Mouse (Mus musculus) cerebellum, adult 2 months (tissue): ENCODE measurements around the gene Dpy19l3. TPM values are rescaled to one million over a fixed set of nuclear protein-coding genes. Genes with fewer than 3 reads are reported as not detected.
A peak's percentile ranks its signal among the peaks of the same experiment; 100 is the strongest.

Source experiments
- DNase-seq, 2 experiments: peaks; one replicate each; pipeline ENCODE4 v3.0.0; 2021
- H3K27ac ChIP-seq: fragments of 200-500 bp; 2 replicates; pipeline ENCODE4 v1.5.1; 2012; ENCODE audit warnings: low read length, control low read depth, inconsistent platforms; ENCODE audit not compliant: insufficient read depth
- H3K27me3 ChIP-seq: fragments of 200-500 bp; 2 replicates; pipeline ENCODE4 v1.6.1; 2012; ENCODE audit warnings: inconsistent platforms, mild to moderate bottlenecking, low read length, moderate library complexity; ENCODE audit not compliant: control insufficient read depth, insufficient read depth
- H3K4me1 ChIP-seq: fragments of 200-500 bp; 2 replicates; pipeline ENCODE4 v1.6.1; 2011; ENCODE audit warnings: low read length; ENCODE audit not compliant: control insufficient read depth, insufficient read depth
- H3K4me3 ChIP-seq: fragments of 200-500 bp; replicated peaks from 2 replicates; pipeline ENCODE3; 2011; ENCODE audit warnings: mild to moderate bottlenecking, low read depth, low read length, control low read depth; ENCODE audit not compliant: insufficient read depth
- CTCF ChIP-seq: fragments of 200-500 bp; IDR thresholded peaks from 2 replicates; pipeline ENCODE4 v1.5.1; 2011; ENCODE audit warnings: low read depth, mild to moderate bottlenecking, control low read depth, low read length, moderate library complexity, borderline replicate concordance; ENCODE audit not compliant: insufficient read depth
- POLR2A ChIP-seq: fragments of 200-500 bp; IDR thresholded peaks from 2 replicates; pipeline ENCODE4 v1.6.1; 2011; ENCODE audit warnings: low read length, control low read depth, borderline replicate concordance; ENCODE audit not compliant: insufficient read depth
- WGBS: fragments of 180-500 bp; shearing (Covaris S2); methylation state at CpG from one replicate; pipeline ENCODE4 v1.1.7; 2018; 5-methylcytosine and 5-hydroxymethylcytosine counted together
- polyA plus RNA-seq: library from polyadenylated mRNA; depleted of rRNA; stranded (reverse); fragments of >200 nt; gene quantifications from 2 replicates; pipeline ENCODE4 v1.2.3, GENCODE M21; 2012

Dpy19l3 gene
- polyA plus RNA-seq, 1 experiment = 25.5 TPM

GRCm38 (mm10) chr7:35683409-35684122 is 70.7 kb downstream of the Dpy19l3 start:
- no peak for TF ChIP-seq POLR2A
- TF ChIP-seq CTCF = no peak
- DNase-seq = no peak
- Histone ChIP-seq H3K4me1 (no peaks in the 10 kb centered on the region), H3K4me3 (no peak overlapping the region), H3K27me3 (no peaks in the 10 kb centered on the region), H3K27ac (no peak overlapping the region)
- 69% methylated on average over 6 of the region's 6 CpGs for WGBS

GRCm38 (mm10) chr7:35681559-35681958 is 72.7 kb downstream of the Dpy19l3 start:
- no peak overlapping the region for H3K4me3 ChIP-seq
- H3K4me1 ChIP-seq = no peaks in the 10 kb centered on the region
- 84% methylated on average over 3 of the region's 3 CpGs for WGBS
- H3K27me3 ChIP-seq = no peaks in the 10 kb centered on the region
- no peak overlapping the region for H3K27ac ChIP-seq
- TF ChIP-seq POLR2A = no peak
- no peak for TF ChIP-seq CTCF
- DNase-seq = no peak

GRCm38 (mm10) chr7:35678976-35679375 is 75.3 kb downstream of the Dpy19l3 start:
- Histone ChIP-seq H3K27ac (no peak overlapping the region), H3K4me3 (no peak overlapping the region), H3K27me3 (no peaks in the 10 kb centered on the region), H3K4me1 (no peaks in the 10 kb centered on the region)
- no peak for TF ChIP-seq POLR2A
- no peak for TF ChIP-seq CTCF
- WGBS = 80% methylated on average over 4 of the region's 4 CpGs
- no peak for DNase-seq

GRCm38 (mm10) chr7:35668066-35669041 is 85.9 kb downstream of the Dpy19l3 start:
- Histone ChIP-seq H3K27ac (no peak overlapping the region), H3K4me3 (no peak overlapping the region), H3K27me3 (no peaks in the 10 kb centered on the region), H3K4me1 (no peaks in the 10 kb centered on the region)
- no peak for TF ChIP-seq POLR2A
- TF ChIP-seq CTCF = no peak
- DNase-seq = peak in 1 of 2 experiments; percentile 41
- WGBS = 25% methylated on average over 18 of the region's 18 CpGs

- WGBS = 41% methylated on average over 16 of the region's 16 CpGs
- Histone ChIP-seq H3K27me3 (no peaks in the 10 kb centered on the region), H3K27ac (no peak overlapping the region), H3K4me3 (no peak overlapping the region), H3K4me1 (no peaks in the 10 kb centered on the region)
- DNase-seq = no peak
- TF ChIP-seq CTCF (no peak), POLR2A (no peak)
These were observed 90.4 kb downstream of the Dpy19l3 start for GRCm38 (mm10) chr7:35663790-35664376.

- no peaks in the 10 kb centered on the region for H3K27me3 ChIP-seq
- no peak for DNase-seq
- no peaks in the 10 kb centered on the region for H3K4me1 ChIP-seq
- WGBS = 58% methylated on average over 3 of the region's 3 CpGs
- H3K27ac ChIP-seq = no peak overlapping the region
- TF ChIP-seq CTCF (peak; percentile 45), POLR2A (no peak)
- H3K4me3 ChIP-seq = no peak overlapping the region
These were observed 95.1 kb downstream of the Dpy19l3 start for GRCm38 (mm10) chr7:35659173-35659572.

- 32% methylated on average over 6 of the region's 6 CpGs for WGBS
- TF ChIP-seq CTCF = no peak
These were observed 96.4 kb downstream of the Dpy19l3 start for GRCm38 (mm10) chr7:35657829-35658228.

More at GRCm38 (mm10) chr7:35657829-35658228, 96.4 kb downstream of the Dpy19l3 start:
- no peaks in the 10 kb centered on the region for H3K4me1 ChIP-seq
- no peaks in the 10 kb centered on the region for H3K27me3 ChIP-seq
- no peak overlapping the region for H3K27ac ChIP-seq
- no peak overlapping the region for H3K4me3 ChIP-seq
- DNase-seq = no peak
